10 mouse cellular contexts compared by ENCODE assay signal in the genomic region with DNA sequence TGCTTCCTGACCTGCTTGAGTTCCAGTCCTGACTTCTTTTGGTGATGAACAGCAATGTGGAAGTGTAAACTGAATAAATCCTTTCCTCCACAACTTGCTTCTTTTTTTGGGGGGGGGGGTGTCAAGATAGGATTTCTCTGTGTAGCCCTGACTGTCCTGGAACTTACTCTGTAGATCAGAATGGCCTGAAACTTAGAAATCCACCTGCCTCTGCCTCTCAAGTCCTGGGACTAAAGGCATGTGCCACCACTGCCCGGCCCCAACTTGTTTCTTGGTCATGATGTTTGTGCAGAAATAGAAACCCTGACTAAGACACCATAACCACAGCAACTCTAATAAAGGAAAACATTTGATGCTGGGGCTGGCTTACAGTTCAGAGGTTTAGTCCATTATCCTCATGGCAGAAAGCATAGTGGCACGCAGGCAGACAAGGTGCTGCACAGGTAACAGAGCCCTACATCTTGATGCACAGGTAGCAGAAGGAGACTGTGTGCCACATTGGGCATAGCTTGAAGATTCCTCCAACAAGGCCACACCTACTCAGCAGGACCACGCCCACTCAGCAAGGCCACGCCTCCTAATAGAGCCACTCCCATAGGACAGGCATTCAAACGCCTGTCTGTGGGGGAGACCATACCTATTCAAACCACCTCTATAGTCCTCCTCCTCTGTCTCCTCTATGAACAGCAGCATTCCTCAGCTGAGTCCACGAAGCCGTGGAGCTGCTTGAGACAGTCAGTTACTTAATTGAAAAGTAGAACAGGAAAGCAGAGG. TPM values are rescaled to one million over a fixed set of nuclear protein-coding genes. Genes with fewer than 3 reads are reported as not detected.
DNase-seq lines count a peak whose midpoint lies in the region; ATAC-seq lines count a peak whose summit lies in the region.
"Had no signal": no experiment of that assay in that cellular context is flagged by ENCODE, and none has a peak within 500 bp of the region (broad histone marks: within the 10 kb centered on the region; RNA-seq: fewer than 3 reads in every experiment).

No protein-coding gene starts in this region.

- peaks cover 19% of the 10 kb centered on the region for H3K4me1 ChIP-seq in liver, embryonic 11.5 days (replicated peaks; ENCODE audit: control insufficient read depth, insufficient read depth, low read length)
- no peaks in the 10 kb centered on the region for H3K4me1 ChIP-seq in midbrain, embryonic 14.5 days (ENCODE audit: control insufficient read depth, insufficient read depth, low read length)

- intact Hi-C loops in left cerebral cortex, postnatal 36 days (cut with DNase I), result no loop called here

- H3K9ac ChIP-seq in liver, embryonic 11.5 days (ENCODE audit: low read depth, low read length), result no peak overlapping the region
- no peak overlapping the region for H3K9ac ChIP-seq in midbrain, embryonic 14.5 days (replicated peaks; ENCODE audit: low read length)

- no peak overlapping the region for H3K4me3 ChIP-seq in liver, embryonic 11.5 days (ENCODE audit: low read depth, low read length)
- H3K4me3 ChIP-seq in midbrain, embryonic 14.5 days (replicated peaks; ENCODE audit: low read depth, low read length), result no peak overlapping the region

- no peaks in the 10 kb centered on the region for H3K27me3 ChIP-seq in liver, embryonic 11.5 days (replicated peaks; ENCODE audit: control insufficient read depth, insufficient read depth, low read length)
- no peaks in the 10 kb centered on the region for H3K27me3 ChIP-seq in midbrain, embryonic 14.5 days (ENCODE audit: control insufficient read depth, insufficient read depth, low read length)

- H3K36me3 ChIP-seq in liver, embryonic 11.5 days (ENCODE audit: control insufficient read depth, insufficient read depth, low read length), result no peaks in the 10 kb centered on the region
- no peaks in the 10 kb centered on the region for H3K36me3 ChIP-seq in midbrain, embryonic 14.5 days (ENCODE audit: control insufficient read depth, insufficient read depth, low read length)

- ATAC-seq in activated CD4-positive, CD25-positive, alpha-beta regulatory T cell, adult 4 months, result peak; percentile 19
- ATAC-seq in liver, embryonic 11.5 days (replicated peaks; ENCODE audit: low FRiP score), result peak; percentile 70; the same call in 1 of the 2 replicates
- ATAC-seq in midbrain, embryonic 14.5 days (ENCODE audit: low FRiP score, low TSS enrichment), result no peak

- peak overlapping the region; percentile 7; the same call in 1 of the 2 replicates for H3K4me2 ChIP-seq in liver, embryonic 11.5 days
- no peak overlapping the region for H3K4me2 ChIP-seq in midbrain, embryonic 14.5 days (ENCODE audit: low read length)

- peak; percentile 69 for DNase-seq in adrenal gland, postnatal 14 days
- DNase-seq in adrenal gland, adult 18-20 months (ENCODE audit: low spot score in 2 of 2), result no peak
- DNase-seq in liver, embryonic 11.5 days (ENCODE audit: low spot score), result no peak
- DNase-seq in spleen, postnatal 10 days (ENCODE audit: low spot score in 2 of 2), result peak; percentile 71 to 88
- DNase-seq in left cerebral cortex, postnatal 36 days (ENCODE audit: low spot score in 2 of 2), result no peak
- no peak for DNase-seq in midbrain, embryonic 14.5 days
- DNase-seq in cerebellum, postnatal 10 days, result no peak

- 23% methylated on average over 7 of the region's 7 CpGs for WGBS in liver, embryonic 11.5 days
- 25% methylated on average over 7 of the region's 7 CpGs for WGBS in midbrain, embryonic 14.5 days

- H3K27ac ChIP-seq in liver, embryonic 11.5 days (ENCODE audit: low read depth, low read length), result no peak overlapping the region
- H3K27ac ChIP-seq in midbrain, embryonic 14.5 days (replicated peaks; ENCODE audit: low read depth, low read length), result no peak overlapping the region

- no peaks in the 10 kb centered on the region for H3K9me3 ChIP-seq in liver, embryonic 11.5 days (ENCODE audit: control insufficient read depth, low read length)
- no peaks in the 10 kb centered on the region for H3K9me3 ChIP-seq in midbrain, embryonic 14.5 days (ENCODE audit: control insufficient read depth, low read length)

RNA-seq across cellular contexts. Expression of a gene that starts 1.4 kb away (rescaled TPM):
- total RNA-seq in adrenal gland, postnatal 14 days (2021), result not detected in 2 replicates
- not detected for total RNA-seq in adrenal gland, adult 18-20 months (2021)
- not detected for polyA plus RNA-seq in activated CD4-positive, CD25-positive, alpha-beta regulatory T cell, adult 4 months (2017; shearing (Covaris generic))
- polyA plus RNA-seq in liver, embryonic 11.5 days (2014; fragmentation: Nextera tagmentation; extraction: Ambion mirVana), result 0.13 TPM in 1 of 2 replicates, not detected in the other
- not detected for total RNA-seq in left cerebral cortex, postnatal 36 days (2021)
- 0.12 TPM in 1 of 2 replicates, not detected in the other for polyA plus RNA-seq in midbrain, embryonic 14.5 days (2014; fragmentation: Nextera tagmentation; extraction: Ambion mirVana)
- polyA plus RNA-seq: C2C12; limb, embryonic 14.5 days had no signal

RNA-seq across cellular contexts. Expression of a gene that starts 5.3 kb away (rescaled TPM):
- 109 and 114 TPM in 2 replicates for total RNA-seq in adrenal gland, postnatal 14 days (2021)
- 100 to 1,000 TPM in 1 of 2 experiments, 10 to 100 TPM in 1; 96.6 to 100 TPM for total RNA-seq in adrenal gland, adult 18-20 months (2021)
- polyA plus RNA-seq in activated CD4-positive, CD25-positive, alpha-beta regulatory T cell, adult 4 months (2017; shearing (Covaris generic)), result 100 to 1,000 TPM in 1 of 2 experiments, 10 to 100 TPM in 1; 88.0 to 103 TPM
- 149 and 156 TPM in 2 replicates for polyA plus RNA-seq in liver, embryonic 11.5 days (2014; fragmentation: Nextera tagmentation; extraction: Ambion mirVana)
- total RNA-seq in left cerebral cortex, postnatal 36 days (2021), result 10 to 100 TPM; 64.1 to 72.6 TPM
- polyA plus RNA-seq in midbrain, embryonic 14.5 days (2014; fragmentation: Nextera tagmentation; extraction: Ambion mirVana), result 102 and 112 TPM in 2 replicates

RNA-seq across cellular contexts. Expression of a gene that starts 28.7 kb away (rescaled TPM):
- 77.3 and 89.9 TPM in 2 replicates for total RNA-seq in adrenal gland, postnatal 14 days (2021)
- total RNA-seq in adrenal gland, adult 18-20 months (2021), result 10 to 100 TPM; 97.2 to 97.4 TPM
- 10 to 100 TPM; 36.9 to 37.1 TPM for polyA plus RNA-seq in activated CD4-positive, CD25-positive, alpha-beta regulatory T cell, adult 4 months (2017; shearing (Covaris generic))
- 61.1 and 65.6 TPM in 2 replicates for polyA plus RNA-seq in liver, embryonic 11.5 days (2014; fragmentation: Nextera tagmentation; extraction: Ambion mirVana)
- 100 to 1,000 TPM; 285 to 305 TPM for total RNA-seq in left cerebral cortex, postnatal 36 days (2021)
- 189 and 233 TPM in 2 replicates for polyA plus RNA-seq in midbrain, embryonic 14.5 days (2014; fragmentation: Nextera tagmentation; extraction: Ambion mirVana)

RNA-seq across cellular contexts. Expression of a gene that starts 32.4 kb away (rescaled TPM):
- total RNA-seq in adrenal gland, postnatal 14 days (2021), result 17.8 and 20.0 TPM in 2 replicates
- 10 to 100 TPM; 12.0 to 16.2 TPM for total RNA-seq in adrenal gland, adult 18-20 months (2021)
- polyA plus RNA-seq in activated CD4-positive, CD25-positive, alpha-beta regulatory T cell, adult 4 months (2017; shearing (Covaris generic)), result 1 to 10 TPM; 2.5 to 4.3 TPM
- polyA plus RNA-seq in liver, embryonic 11.5 days (2014; fragmentation: Nextera tagmentation; extraction: Ambion mirVana), result 25.2 and 26.9 TPM in 2 replicates
- total RNA-seq in left cerebral cortex, postnatal 36 days (2021), result 10 to 100 TPM; 10.3 to 12.3 TPM
- polyA plus RNA-seq in midbrain, embryonic 14.5 days (2014; fragmentation: Nextera tagmentation; extraction: Ambion mirVana), result 18.8 and 22.2 TPM in 2 replicates

Comparison
In these comparisons a context has a peak if more than half of its experiments do, and no peak if none do; other contexts are left out.
1. DNase-seq: peak in adrenal gland, postnatal 14 days (single experiment) and spleen, postnatal 10 days (2 of 2); none in adrenal gland, adult 18-20 months (0 of 2), liver, embryonic 11.5 days (single experiment), left cerebral cortex, postnatal 36 days (0 of 2), midbrain, embryonic 14.5 days (single experiment) and cerebellum, postnatal 10 days (0 of 2).